Mouse (Mus musculus): ENCODE results near the gene Pold3.

DNA sequence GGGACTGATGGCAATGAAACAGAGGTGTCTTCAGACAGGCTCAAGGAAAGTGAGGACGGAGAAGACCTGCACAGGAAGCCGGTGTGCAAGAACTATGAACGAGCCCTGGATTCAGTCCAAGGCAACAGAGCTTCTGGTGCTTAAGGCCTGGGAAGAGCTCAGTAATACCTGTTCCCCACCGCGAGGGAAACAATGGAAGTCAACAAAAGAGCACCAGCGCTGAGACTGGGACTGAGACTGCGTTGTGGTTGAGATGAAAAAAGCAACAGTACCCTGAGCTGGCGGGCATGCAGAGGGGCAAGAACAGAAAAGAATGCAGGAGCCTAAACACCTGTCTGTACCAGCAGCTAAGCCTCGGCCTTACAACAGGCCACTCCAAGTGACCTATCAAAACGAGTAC is 9.9 kb downstream of the Pold3 start:
- TF ChIP-seq POLR2A (IDR thresholded peaks at IDR 0.05; ENCODE audit: borderline replicate concordance, extremely low read depth, low read depth, low read length) (no peak), CTCF (IDR thresholded peaks at IDR 0.05; ENCODE audit: insufficient read depth, low read length) (no peak)
